Mouse (Mus musculus) granulocyte monocyte progenitor cell, adult 5-6 weeks (primary cell): Measurements from ENCODE around the gene Szrd1. TPM values are rescaled to one million over a fixed set of nuclear protein-coding genes. Genes with fewer than 3 reads are reported as not detected.

Experiments
- ATAC-seq: replicated peaks from 2 replicates; pipeline ENCODE4 v1.8.0; 2016; ENCODE audit warnings: mild to moderate bottlenecking, moderate TSS enrichment, inconsistent platforms; ENCODE audit not compliant: poor library complexity, severe bottlenecking
- total RNA-seq, 2 experiments: library from RNA; stranded (forward) in 1 of 2; stranded (reverse) in 1 of 2; fragments of 200-712, 200-1000 nt in 1 of 2; fragments of >200 nt in 1 of 2; fragmentation: Nextera tagmentation in 1 of 2; gene quantifications; 2 replicates each; pipeline ENCODE4 v1.2.3; 2014 to 2017

Szrd1 gene
- total RNA-seq, 2 experiments from 2014 or later = 41.1 to 58.0 TPM

DNA sequence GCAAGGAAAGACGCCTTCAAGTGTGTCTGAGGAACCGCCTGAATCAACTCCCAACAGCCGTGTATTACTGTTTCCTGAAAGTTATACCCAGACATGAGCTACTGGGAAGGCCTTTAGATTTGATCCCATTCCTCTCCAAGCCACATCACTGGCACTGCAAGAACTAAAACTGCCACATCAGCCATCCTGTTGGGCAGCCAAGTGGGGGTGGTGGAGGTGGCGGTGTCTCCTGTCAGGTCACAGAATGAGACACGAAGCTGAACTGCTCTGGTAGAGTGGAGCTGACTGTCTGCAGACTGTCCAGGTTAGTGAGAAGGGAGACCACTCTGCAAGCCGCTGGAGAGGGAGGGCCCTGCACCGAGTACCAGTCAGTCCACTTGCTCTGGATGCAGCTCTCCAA lies 16.9 kb downstream of the Szrd1 start:
- no peak for ATAC-seq

DNA sequence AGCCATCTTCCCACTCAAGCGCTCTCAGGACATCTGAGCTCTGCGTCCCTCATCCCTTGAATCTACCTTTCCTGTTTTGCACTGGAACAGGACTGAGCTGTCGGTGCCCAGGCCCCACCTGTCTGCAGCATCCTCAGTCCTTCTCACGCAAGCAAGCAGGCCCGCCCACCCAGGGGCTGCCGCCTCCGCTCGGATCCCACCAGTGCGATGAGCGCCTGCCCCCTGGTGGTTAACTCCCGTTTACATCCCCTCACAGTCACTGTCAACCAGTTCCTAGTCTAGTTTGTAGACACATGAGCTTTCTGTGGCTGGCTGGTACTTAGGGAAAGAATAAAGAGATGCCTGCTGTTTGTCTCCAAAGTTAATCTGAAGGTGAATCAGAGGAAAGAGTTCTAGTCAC lies 18.9 kb downstream of the Szrd1 start:
- peak; percentile 46; the same call in 1 of the 2 replicates for ATAC-seq

DNA sequence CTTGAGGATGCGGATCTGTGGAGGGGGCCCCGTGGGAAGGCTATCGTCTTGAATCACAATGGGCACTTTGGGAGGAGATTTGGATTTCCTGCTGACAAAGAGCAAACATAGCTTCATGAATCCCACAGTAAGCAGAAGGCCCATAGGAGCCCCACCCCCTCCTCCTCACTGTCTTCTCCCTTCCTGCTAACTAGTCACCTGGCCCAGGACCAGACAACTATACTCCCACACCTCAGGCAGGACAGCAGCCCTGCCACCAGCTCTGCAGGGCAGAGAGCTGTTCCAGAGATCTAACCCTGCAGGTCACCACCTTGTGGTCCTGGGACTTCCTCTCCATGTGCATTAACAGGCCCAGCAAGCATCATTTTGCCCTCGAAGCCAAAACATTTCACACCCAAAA lies 20.9 kb downstream of the Szrd1 start:
- ATAC-seq = no peak

DNA sequence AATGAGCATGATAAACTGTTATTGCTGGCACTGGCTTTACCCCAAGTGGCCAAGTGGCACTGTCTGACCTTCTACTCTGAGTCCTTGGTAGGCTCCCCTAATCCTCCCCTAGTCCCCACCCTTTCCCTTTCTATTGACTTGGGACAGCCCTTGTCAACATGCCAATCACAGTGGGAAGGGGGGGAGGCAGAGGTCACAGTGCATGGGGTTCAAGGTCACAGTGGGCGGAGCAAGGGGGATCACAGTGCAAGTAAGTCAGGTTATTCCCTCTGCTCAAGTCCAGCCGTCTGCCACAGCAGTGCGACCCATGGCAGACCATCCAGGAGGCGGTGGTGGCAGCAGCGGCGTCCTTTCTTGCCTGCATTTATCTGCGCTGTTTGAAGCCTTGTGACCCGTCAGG lies 24.2 kb downstream of the Szrd1 start:
- no peak for ATAC-seq

DNA sequence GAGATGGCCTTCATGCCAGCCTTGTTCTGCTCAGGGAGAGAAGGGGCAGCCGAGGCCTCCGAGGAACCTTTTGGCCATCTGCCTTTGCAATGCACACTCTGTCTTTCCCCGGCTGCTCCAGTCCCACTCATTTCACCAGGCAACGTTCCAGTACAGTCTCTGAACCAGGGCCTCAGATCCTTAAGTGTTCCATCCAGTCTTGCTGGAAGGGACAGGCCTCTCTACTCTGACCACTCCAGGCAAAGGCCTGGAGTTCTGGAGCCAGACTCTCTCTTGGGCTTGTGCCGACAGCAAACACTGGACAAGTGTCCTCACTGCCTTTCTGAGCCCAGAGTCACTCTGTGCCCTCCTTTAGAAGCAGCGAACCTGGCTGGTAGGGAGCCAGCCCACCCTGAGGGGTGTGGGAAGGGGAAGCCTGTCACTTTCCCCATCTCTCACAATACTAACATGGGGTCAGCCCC lies 25.0 kb downstream of the Szrd1 start:
- ATAC-seq = no peak

DNA sequence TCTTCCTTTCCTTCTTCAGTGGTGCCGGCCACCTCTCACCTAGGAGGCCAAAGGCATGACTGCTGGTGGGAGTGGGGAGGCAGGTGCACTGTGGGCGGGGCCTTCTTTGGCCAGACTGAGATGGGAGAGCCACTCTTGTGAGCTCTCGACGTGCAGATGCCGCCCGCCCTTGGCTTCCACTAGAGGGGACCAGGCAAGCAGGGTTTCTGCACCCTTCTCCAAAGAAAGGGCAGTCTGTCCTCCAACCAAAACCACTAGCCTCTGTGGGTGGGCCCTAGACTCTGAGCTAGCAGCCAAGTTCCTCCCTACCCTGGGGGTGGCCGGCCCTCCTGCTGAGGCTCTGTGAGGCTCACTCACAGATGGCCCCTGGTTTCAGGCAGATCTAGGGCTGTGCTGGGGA lies 25.7 kb downstream of the Szrd1 start:
- ATAC-seq = no peak

DNA sequence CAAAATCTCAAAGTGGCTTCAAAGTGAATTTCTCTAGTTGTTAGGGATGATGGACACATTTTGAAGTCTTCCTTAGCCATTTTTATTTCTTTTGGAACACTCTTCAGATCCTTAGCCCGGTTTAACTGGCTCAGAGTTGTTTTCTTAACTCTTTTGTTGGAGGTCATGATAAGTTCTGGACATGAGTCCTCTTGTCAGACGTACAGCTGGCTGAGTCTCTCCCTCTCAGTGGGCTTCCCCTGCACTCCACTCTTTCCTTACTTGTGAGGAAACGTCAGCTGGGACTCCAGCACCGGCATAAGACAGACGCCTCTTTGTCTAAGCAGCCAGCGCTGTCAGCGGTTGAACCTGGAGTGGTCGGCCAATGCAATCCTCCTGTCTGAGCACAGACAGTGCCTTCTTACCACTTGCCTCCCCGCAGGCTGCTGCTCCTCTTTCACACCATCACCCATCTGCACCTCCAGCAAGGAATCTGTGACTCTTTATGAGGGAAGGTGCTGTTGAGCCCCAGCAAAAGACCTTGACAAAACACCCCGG lies 31.3 kb downstream of the Szrd1 start:
- ATAC-seq = no peak

DNA sequence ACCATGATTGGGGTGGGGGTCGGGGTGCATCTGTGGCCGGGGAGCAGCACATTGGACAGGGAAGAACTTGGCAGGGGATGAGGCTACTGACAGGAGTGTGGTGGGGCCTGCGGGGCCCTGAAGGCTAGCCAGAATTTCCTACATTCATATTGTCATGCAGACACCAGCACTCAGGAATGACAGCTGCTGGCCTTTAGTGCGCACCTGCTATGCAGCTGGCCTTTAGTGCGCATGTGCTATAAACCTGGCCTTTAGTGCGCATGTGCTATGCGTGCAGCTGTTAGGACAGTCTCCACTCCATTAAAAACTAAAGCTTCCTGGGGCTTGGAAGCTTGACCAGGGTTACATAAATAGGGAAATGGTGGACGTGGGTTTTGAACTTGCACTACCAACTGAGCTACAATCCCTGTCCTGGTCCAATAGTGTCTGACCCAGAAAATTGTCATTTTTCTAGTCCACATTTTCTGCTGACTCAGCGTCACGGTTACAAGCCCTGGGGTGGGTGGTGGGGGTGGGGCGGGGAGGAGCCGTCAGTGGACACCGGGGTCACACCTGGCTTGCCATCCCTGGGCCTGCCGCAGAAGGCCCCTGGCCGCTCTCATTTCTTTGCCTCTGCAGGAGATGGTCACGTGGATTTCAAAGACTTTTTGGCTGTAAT lies 32.9 kb downstream of the Szrd1 start:
- no peak for ATAC-seq

DNA sequence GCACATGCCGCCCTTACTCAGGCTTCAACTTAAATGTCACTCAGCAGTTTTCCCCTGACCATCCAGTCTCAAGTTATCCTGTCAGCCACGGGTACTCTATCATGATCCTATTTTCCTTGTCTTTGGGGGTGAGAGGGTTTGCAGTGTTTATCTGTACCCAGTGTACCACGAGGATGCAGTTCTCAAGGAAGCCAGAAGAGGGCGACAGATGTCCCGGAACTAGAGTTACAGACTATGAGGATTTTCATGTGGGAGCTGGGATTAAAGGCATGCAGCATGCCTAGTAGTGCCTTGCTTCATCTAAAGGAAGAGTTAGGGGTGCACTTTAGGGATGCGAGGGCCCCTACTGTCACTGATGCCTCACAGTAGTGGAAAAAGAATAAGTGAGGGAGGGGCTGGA lies 37.7 kb downstream of the Szrd1 start:
- ATAC-seq = no peak

DNA sequence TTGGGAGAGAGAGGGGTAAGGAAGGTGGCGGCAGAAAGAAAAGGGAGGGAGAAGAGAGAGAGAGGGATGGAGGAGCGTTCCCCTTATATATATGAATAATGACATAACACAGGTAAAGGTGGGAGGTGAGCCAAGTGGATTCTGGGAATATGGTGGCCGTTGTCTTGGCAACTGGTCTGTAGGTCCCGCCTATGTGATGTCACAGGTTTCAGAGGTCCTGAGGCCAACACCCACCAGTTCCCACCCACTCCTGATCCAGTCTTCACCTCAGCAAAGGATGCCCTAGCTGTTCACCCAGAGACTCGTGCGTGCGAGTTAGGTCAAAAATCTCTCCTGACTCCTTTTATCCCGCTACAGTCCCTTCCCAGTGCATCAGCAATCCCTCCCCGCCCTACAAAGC lies 38.3 kb downstream of the Szrd1 start:
- no peak for ATAC-seq

DNA sequence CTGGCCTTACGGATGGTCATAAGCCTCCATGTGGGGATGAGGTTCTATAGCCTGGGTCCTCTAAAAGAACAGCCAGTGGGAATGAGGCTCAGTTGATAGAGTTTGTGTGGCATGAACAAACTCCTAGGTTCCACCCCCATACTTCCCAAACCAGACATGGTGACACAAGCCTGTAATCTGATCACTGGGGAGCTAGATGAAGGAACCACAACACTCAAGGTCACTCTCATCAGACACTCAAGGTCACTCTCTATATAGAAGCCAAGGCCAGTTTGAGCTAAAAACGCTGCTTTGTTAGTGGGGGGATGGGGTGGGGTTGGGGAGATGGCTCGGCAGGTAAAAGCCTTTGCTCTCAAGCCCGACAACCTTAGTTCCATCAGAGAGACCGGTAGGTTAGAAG lies 39.6 kb downstream of the Szrd1 start:
- no peak for ATAC-seq

DNA sequence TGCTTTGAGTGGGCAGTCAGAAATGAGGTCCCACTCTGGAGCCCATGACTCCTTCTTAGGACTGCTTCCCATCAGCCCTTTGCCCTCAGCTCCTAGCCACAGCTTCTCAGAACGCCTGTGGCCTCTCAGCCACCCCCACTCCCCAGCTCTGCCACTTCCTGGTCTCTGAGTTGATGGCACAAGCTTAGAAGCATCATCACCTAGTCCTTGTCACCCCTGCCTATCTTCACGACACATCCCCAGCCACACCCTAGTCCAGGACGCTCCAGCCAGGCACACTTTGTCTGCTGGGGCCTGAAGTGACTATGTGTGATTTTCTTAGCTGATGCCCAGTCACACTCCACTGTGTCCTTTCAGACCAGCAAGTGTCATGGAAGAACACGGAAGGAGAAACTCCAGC lies 40.6 kb downstream of the Szrd1 start:
- ATAC-seq = peak; percentile 46; the same call in 1 of the 2 replicates

DNA sequence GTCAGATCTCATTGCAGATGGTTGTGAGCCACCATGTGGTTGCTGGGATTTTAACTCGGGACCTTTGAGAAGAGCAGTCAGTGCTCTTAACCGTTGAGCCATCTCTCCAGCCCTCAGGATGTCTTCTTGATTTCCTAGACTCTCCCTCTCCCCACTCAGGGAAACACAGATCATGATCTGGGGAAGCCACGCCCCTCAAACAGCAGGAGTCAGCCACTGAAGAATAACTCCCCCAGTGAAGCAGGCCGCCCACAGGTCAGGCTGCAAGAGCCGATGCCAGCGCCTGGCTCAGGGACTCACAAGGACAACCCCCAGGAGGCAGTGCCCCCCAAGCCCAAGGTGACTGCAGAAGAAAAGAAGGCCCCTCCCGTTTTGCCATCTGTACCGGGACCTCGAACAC lies 42.9 kb downstream of the Szrd1 start:
- no peak for ATAC-seq

DNA sequence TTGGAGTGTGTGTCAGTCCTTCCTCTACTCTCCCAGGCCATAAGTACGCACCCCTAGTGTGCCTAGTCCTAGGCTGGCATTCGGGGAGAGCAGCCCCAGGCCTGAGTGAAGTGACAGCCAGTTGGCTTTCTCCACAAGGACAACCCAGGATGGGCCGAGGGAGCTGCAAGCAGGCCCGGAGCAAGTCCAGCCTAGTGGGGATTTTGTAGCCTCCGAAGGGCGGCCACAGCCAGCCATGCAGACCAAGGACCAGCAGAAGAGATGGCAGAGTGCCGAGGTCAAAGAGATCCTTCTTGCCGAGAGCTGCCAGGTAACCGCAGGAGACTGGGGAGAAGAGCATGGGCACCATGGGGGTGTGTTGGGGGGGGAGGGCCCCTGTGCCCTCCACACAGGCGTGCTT lies 44.6 kb downstream of the Szrd1 start:
- ATAC-seq = no peak

DNA sequence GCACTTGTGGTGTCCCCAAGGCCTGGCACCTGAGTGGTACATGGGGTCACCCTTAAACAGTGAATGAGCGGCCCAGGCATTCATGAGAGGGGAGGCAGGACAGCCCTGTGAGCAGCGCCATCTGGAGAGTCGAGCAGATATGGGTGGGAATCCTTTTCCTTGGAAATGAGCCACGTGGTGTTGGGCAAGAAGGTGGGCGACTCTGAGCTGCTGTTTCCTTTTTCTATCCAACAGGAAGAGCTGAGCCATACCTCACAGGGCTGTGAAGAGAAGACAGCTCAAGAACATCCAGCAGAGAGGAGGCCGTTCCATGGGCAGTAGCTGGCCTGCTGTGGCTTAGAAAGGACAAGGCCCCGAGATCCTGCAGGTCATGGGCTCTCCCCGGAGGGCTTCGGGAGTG lies 50.9 kb downstream of the Szrd1 start:
- ATAC-seq = peak; percentile 22; the same call in 1 of the 2 replicates

DNA sequence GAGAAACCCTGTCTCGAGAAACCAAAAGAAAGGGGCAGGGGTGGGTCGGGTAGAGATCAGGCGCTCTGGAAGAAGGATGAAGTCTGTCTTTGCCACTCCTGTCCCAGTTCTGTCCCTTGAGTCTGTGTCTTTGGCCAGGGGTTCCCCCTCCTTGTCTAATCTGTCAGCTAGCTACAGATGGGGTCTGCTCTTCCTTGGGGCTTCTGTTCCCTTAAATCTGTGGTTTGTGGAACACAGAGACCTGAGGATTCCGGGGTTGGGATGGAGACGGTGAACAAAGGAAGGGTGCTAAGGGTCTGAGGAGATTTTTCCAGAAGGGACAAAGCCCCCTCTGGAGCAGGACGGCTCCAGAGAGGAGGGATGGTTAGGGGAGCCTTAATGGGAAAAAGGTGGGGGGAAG lies 51.5 kb downstream of the Szrd1 start, which contains the start of gene Spata21:
Gene Spata21 (plus strand): TSS at position 301 of the 400 bp plus-strand sequence.
- ATAC-seq = no peak

DNA sequence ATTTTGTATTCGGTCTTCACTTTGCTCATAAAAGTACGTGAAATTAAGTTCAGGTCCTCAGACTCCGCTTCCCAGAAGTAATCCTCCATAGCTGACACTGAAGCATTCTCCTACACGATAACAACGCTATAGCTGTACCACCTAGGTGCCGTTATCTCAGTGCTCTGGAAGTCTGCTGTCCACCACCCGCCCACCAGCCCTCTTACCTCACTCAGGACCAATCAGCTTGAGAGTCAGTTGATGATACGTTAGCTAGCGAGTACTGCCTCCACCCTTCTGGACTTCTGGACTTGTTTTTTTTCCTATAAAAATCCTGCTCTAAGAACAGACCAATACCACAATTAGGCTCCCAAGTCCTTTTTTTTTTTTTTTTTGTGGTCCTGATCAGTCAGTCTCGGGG lies 52.7 kb downstream of the Szrd1 start:
- ATAC-seq = no peak

DNA sequence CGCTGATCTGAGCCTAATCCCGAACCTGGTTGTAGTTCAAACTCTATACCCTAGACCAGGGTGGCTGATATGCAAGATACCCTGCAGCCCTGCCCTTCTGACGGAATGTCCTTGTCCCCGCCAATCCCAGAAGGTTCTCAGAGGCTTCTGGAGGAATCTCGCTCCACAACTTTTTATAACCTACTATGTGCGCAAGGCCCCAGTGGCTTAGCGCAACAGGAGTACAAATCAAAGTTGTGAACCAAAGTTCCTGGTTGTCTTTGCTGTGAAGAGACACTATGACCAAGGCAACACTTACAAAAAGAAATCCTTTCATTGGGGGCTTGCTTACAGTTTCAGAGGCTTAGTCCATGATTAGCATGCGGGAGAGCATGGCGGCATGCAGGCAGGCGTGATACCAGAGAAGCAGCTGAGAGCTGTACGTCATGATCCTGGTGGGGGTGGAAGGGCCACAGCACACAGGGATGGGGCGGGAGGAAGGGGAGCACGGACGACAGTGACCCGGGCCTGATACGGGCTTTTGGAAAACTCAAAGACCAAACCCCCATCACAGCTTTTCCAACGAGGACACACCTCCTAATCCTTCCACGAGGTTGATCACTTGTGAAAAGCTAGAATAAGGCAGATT lies 61.0 kb downstream of the Szrd1 start:
- ATAC-seq = no peak

DNA sequence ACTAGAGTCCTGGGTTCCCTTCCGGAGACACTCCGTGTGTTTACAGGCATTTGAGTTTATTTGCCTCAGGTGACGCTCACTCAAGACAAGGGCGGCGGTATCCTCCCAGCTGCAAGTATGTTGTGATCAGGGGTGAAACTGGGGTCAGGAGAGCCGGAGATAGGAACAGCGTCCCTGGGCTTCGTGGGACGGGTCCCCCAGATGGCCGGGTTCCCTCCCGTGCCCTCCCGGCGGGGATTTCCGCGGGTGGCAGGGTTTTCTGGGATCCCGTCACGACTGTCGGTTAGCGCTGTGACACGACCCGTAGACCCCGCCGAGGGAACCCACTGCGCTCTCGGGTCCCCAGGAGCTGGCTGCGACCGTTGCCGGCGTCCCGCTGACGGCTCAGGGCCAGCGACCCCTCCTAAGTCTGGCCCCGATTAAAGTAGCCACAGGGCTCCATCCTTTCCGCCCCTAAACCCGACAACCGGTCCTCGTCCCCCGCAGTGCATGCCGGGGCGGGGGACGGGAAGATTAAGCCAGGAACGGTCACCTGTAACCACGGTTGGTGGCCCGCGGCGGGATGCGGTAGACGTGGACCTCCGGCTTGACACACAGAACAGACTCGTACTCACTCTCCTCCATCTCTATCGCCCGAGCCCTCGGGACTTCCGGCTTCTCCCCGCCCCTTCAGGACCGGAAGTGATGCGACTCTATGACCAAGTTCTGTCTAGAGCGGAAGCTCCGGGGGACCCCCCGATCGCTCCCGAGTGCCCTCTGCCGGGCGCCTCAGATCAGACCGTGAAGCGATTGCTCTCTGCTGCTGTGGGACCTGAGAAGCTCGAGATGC lies 61.7 kb downstream of the Szrd1 start, which contains the start of gene Necap2:
Gene Necap2 (minus strand): TSS at position 677 of the 829 bp plus-strand sequence.
- peak; percentile 89 for ATAC-seq

DNA sequence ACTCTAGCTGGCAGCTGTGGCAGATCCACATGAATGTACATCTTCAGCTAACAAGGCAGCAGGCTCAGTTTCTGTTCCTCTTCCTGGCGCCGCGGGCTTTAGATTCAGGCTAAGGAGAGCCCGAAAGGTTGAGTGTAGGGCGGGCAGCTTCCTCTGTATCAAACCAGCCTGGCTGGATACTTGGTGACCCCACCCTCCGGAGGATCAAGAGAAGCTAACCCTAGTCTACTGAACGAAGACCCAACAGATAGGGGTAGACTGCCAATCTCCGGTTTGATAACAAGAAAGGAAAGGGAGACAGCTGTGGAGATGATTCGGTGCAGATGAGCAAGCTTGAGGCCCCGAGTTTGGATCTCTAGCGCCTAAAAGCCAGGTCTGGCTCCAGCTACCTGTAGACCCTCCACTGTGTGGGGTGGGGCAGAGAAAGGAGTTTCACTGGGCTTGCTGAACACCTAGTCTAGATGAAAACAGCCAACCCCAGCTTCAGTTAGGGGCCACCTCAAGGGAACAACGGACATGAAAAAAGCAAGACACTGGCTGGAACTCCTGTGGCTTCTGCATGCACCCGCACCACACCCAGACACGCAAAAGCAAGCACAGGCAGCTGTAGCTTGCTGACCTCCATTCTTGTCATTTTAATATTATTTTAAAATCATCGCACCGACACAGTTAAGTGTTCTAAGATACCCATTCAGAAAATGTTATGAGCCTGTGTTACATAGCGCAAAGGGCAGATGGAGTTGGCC lies 62.6 kb downstream of the Szrd1 start:
- peak; percentile 71 for ATAC-seq
